Mouse (Mus musculus): Measurements from ENCODE around the gene Notum. TPM values are rescaled to one million over a fixed set of nuclear protein-coding genes. Genes with fewer than 3 reads are reported as not detected.
A peak's percentile ranks its signal among the peaks of the same experiment; 100 is the strongest.

The Notum gene
- total RNA-seq, 2 experiments from 2014 or later = 0.33 TPM; not detected in 1

DNA sequence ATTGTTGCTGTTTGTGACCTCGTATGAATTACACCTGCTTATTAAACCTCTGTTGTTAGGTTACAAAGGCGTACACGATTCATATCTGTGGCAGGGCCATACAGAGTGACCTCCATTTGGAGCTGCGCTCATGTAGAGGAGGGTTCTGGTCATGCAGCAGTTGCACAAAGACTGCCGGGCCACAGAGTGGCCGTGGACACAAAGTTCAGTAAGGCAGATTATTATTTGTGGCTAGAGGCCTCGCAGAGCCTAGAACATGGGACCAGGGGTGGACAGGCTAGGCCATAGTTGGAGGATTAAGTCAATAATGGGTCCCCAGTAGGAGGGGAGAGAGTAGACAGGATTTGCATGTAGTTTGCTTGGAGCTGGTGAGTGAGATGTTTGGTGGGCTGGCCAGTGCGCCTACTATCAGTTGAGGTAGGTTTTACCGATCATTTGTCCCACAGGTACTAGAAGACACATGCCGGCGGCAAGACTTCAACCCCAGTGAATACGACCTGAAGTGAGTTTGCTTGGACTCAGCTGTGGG, 12.7 kb upstream of the Notum start:
- no peak for DNase-seq

GRCm38 (mm10) chr11:120672687-120673593, 12.0 kb upstream of the Notum start, which contains the start of gene Aspscr1:
Aspscr1 (plus strand) TSS chr11:120672973.
- peak; percentile 96 to 97 for DNase-seq

GRCm38 (mm10) chr11:120666617-120667016, 5.6 kb upstream of the Notum start:
- DNase-seq = peak in 1 of 2 experiments; percentile 63

- peak; percentile 79 to 87 for DNase-seq
Observed at GRCm38 (mm10) chr11:120665406-120665805, 4.4 kb upstream of the Notum start.

DNA sequence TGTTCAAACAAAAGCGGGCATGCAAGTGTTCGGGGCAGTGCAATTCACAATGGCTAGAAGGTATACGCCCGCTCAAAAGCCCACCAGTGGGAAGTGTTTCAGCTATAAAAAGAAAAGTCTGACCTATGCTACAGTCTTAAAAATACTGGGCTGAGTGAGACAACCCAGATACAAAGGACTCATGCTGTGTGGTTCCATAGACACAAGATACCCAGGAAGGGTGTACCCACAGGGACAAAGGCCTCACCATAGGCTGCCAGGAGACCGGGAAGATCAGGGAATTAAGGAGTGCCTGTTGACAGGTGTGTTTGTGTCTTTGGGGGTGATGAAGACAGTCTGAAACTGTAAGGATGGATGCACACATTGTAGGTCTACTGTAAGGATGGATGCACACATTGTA, 2.7 kb upstream of the Notum start:
- no peak for DNase-seq

DNA sequence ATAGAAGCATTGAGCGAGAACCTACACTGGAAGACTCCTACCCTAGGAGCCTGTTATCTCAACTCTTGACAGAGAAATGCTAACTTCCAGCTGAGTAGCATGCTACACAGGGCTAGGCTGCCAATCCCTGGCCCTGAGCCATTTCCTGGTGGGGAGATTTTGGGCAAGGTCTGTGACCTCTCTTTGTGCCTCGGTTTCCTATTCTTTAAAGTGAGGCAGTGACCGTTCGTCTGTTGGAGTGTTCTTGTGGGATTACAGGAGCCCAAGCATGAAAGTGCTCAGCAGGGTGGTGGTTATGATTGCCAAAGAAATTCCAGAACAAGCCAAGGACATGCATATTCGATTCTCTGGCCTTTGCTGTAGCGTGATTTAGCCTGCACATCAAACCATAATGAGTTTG, 1.8 kb upstream of the Notum start:
- DNase-seq = no peak

DNA sequence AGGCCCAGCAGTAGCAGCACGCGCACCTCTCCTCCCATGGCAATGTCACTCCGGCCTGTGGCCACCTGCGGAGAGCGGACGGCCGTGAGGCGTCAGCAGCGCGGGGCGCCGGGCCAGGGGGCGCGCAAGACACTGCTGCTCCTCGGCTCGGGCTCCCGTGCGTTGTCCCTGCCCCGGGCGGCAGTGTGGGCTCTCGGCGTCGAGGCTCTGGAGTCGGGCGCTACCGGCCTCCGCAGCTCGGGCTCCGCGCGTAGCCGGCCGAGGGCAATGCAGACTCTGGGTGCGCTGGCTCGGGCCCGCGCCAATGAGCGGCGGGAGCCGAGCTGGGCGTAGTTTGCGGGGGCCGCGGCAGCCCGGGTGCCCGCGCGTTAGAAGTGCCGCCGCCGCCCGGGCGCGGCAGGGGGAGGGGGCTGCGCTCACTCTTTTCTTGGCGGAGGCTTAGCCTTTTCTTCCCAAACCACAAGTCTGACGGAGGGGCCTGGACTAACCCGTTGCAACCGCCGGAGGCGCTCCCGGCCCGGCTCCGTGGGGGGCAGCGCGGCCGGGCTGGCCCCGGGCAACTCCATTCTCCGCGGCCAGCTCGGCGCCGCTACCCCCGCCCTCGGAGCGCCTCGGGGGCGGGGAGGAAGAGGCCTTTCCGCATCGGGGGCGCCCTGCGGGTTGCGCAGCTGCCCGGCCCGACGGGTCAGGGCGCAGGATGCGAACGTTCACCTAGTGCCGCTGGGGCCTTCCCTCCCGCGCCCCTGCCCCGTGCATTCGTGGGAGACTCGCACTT, 487 bp downstream of the Notum start:
- peak in 1 of 2 experiments; percentile 27 for DNase-seq

DNA sequence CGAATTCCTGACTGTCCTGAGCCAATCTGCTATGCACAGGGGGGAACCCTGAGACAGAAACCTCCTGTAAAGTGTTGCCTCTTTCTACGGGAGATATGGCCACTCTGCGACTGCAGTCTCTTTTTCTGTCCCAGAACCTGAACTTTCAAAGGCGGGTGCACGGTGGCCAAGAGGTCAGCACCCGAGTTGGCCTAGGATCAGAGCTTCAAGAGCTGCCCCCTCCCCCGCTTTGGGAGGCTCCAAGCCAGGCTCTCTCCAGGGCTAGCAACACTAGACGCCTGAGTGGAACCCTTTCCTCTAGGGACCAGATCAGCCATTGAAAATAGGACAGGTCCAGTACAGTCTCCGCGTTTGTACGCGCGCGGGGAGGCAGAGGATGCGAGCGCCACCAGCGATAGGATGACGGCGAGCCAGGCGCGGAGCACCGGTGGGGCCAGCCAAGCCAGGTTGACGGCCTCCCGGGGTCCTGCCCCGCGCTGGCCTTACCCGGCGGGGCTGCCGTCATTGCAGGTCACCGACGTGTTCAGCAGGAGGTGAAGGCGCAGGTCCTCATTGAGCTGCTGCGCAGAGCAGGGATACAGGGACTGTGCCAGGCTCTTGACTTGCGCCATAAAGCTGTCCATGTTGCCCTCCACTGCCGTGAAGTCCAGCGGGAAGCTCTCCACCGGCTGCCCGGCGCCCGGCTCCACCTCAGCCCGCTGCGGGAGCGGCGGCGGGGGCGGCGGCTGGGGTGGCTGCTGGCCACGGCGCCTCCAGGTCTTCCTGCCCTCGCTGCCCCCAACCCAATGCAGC, 1.3 kb downstream of the Notum start:
- no peak for DNase-seq

GRCm38 (mm10) chr11:120658876-120659410, 2.0 kb downstream of the Notum start:
- peak; percentile 77 to 90 for DNase-seq

- DNase-seq = no peak
Observed at GRCm38 (mm10) chr11:120657301-120657700, 3.7 kb downstream of the Notum start.

- DNase-seq = no peak
Observed at GRCm38 (mm10) chr11:120654741-120655140, 6.2 kb downstream of the Notum start.

- no peak for DNase-seq
Observed at GRCm38 (mm10) chr11:120651872-120652271, 9.1 kb downstream of the Notum start.

GRCm38 (mm10) chr11:120648001-120648476, 12.9 kb downstream of the Notum start, which contains the start of gene Myadml2:
Myadml2 (minus strand) TSS chr11:120648158.
- DNase-seq = peak; percentile 72

DNA sequence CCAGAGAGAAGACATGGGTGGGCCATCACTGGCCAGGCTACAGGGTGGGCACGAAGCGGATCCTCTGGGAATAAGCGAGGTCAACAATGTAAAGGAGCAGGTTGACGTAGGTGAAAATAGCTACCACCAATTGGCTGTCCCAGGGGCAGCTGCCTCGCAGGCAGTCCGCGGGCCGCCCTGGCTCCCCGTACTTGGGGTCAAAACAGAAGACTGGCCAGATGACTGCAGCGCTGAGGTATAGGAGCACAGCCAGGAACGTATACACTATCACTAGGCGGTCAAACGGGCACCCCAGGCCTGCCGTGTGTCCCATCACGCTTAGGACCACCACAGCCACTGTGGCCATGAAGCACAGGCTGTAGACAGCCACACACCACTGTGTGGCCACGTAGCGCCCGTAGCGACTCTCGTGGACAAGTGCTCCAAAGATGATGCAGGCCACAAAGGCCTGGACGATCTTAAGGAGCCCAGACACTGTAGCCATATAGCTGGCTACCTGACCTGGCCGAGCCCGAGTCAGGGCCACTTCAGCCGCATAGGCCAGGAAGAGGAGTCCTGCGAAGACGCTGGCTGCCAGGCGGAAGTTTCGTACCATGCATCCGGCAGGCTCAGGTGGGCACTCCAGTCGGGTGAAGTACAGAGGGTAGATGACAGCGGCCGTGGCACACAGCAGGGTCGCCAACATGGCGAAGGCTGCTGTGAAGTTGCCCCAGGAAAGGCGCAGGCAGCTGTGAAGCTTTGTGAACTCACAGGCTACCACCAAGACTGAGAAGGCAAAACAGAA, 13.7 kb downstream of the Notum start:
- no peak for DNase-seq

- peak; percentile 96 to 97 for DNase-seq
Observed at GRCm38 (mm10) chr11:120643601-120643987, 17.4 kb downstream of the Notum start, which contains the start of gene Pycr1. Pycr1 (minus strand) TSS chr11:120643769.

- DNase-seq = no peak
Observed at GRCm38 (mm10) chr11:120642939-120643600, 17.9 kb downstream of the Notum start.

- DNase-seq = no peak
Observed at GRCm38 (mm10) chr11:120641869-120642268, 19.1 kb downstream of the Notum start.

DNA sequence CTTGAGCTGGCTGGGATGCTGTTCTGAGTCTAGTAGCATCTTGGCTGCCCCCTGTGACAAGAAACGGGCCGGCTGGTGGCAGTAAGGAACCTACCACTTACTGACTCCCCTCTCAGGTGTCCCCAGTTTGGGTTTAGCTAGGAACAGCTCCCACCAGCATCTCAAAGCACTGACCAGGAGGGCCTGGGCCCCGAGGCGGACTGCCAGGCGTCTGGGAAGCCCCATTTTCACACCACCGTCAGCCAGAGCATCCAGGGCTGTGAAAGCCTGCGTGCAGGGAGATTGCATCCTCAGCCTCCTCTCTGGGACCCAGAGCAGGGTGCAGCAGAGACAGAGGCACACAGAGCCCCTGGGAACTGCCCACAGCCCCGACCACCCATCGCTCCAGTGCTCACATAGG, 19.7 kb downstream of the Notum start:
- no peak for DNase-seq

DNA sequence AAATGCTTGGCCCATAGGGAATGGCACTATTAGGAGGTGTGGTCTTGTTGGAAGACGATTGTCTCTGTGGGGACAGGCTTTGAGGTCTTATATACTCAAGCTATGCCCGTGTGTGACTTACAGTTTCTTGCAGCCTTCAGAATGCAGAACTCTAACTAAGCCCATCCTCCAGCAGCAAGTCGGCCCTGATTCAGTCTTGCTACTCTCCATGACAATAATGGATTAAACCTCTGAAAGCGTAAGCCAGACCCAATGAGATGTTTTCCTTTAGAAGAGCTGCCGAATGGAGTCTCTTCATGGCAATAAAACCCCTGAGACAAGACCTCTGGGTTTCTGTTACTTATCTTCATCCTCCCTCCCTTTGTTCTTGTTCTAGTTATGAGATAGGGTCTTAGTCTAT, 26.2 kb downstream of the Notum start:
- DNase-seq = no peak

Data from heart, adult 18-20 months (tissue).